Mouse (Mus musculus) heart, postnatal 36 days (tissue): ENCODE measurements around the gene Dab1. TPM values are rescaled to one million over a fixed set of nuclear protein-coding genes. Genes with fewer than 3 reads are reported as not detected.
A peak's percentile ranks its signal among the peaks of the same experiment; 100 is the strongest.

ENCODE experiments used
- DNase-seq, 2 experiments: peaks; one replicate each; pipeline ENCODE4 v3.0.0; 2021 to 2022
- intact Hi-C: fragments of 180-260 bp; cut with DNase I; formaldehyde crosslinking; loops from one replicate; pipeline ENCODE4 v1.15.1; 2025
- total RNA-seq, 2 experiments: library from RNA; stranded (reverse); gene quantifications; 2 replicates each; pipeline ENCODE4 v1.2.3; 2021

Gene Dab1
- total RNA-seq, 2 experiments from 2014 or later = not detected

DNA sequence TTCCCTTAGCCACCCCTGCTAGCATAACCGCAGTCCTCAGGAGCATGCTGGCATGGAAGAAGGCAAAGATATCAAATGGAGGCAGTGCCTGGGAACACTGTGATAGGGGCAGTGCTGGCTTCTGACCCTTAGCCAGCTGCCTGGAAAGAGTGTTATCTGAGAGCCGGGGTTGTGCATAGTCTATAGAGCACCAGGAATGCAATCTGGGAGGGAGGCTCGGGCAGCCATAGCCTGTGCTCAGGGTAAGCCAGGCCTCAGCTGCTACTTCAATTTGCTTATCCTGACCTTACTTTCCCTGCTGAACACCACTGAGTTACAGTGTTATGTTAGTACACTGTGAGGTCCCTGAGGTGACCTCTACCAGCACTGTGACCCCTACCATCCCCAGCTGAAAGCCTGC, 448.6 kb downstream of the Dab1 start:
- intact Hi-C loops = no loop called here
- DNase-seq = peak in 1 of 2 experiments; percentile 6

GRCm38 (mm10) chr4:104071296-104071695, 452.1 kb downstream of the Dab1 start:
- no peak for DNase-seq
- intact Hi-C loops = no loop called here

- DNase-seq = no peak
- intact Hi-C loops = no loop called here
These were observed 454.8 kb downstream of the Dab1 start for GRCm38 (mm10) chr4:104073920-104074459.

DNA sequence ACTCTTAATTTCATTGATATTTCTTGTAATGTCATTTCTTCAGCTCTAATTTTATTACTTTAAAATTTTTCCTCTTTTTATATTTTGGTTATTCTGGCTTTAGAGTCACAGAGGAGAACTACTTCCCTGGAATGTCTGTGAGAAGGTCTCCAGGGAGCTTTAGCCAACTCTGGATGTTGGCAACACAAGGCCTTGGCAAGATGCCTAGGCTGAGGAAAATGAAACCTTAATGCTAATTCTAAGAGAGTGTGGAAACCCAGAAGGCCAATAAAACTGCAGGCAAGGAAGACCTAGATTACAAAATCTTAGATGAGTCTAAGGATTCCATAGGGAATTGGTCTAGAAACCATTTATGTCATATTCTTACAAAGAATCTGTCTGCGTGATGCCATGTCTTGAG, 458.6 kb downstream of the Dab1 start:
- intact Hi-C loops = no loop called here
- DNase-seq = peak; percentile 30 to 51

DNA sequence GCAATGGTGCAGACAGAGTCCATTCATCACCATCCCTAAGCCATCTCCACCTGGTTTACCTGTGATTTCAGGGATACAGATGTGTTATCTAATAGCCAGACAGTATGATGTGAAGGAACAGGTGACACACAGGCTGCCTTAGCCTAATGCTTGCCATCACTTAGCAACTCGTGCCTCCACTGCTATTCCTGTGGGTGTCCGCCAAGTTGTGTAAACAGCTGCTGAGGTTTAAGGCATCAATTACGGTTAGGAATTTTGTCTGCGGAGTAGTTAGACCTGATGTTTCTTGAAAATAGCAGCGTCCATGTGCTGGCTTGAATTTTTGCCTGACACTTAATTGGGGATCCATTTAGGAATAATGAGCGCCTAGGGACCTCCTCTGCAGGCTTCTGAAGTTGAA, 487.1 kb downstream of the Dab1 start:
- DNase-seq = no peak
- intact Hi-C loops = no loop called here

DNA sequence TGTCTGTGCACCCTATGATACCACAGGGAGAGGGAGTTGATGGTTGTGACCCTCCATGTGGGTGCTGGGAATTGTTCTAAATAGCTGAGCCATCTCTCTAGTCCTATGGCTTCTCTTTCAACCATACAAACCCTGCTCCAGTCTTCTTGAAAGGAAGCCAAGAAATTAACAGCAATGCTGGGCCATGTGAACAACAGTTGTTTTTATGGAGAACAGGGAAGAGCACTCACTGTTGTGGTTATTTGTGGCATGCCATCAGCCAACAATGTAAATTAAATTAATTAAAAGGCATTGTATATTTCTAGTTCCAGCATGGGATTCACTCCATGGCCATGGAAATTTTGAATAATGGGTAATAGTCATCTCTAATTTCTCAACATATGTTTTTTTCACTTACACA, 492.5 kb downstream of the Dab1 start:
- DNase-seq = no peak
- intact Hi-C loops = no loop called here

- intact Hi-C loops = no loop called here
- no peak for DNase-seq
These were observed 494.2 kb downstream of the Dab1 start for GRCm38 (mm10) chr4:104113209-104114005.

DNA sequence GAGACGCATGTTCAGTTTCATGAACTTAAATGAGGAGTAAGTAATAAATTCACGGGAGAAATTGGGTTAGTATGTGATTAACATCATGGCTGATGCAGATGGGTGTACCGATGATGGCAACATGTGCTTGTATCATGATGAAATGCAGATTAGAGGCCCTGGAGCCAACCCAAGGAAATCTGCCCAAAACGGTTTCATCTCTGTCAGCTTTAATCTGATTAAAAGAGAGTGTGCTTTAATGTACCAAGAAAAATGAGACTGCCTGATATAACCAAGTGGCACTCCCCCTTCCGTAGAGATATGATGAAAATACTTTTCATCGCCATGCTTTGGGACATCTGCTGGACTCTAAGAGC, 494.8 kb downstream of the Dab1 start:
- intact Hi-C loops = no loop called here

DNA sequence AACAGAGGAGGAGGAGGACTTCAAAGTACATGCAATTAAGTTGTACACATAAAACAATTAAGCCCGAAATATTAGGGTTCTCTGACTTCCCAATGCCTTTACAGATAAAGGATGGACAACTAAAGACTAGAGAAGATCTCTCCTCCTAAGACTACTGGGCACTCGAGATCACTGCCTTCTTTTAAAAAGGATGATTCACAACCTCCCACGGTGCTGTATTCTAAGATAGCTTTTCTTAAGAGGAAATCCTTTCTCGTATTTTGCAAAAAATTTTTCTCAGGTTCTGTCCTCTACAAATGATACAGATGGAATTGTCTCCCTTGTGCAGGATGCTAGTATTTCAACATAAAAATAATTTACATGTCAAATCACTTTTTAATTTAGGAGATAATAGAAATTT, 500.9 kb downstream of the Dab1 start:
- intact Hi-C loops = no loop called here
- DNase-seq = no peak

More for the DNA sequence above, 494.8 kb downstream of the Dab1 start:
- DNase-seq = no peak

DNA sequence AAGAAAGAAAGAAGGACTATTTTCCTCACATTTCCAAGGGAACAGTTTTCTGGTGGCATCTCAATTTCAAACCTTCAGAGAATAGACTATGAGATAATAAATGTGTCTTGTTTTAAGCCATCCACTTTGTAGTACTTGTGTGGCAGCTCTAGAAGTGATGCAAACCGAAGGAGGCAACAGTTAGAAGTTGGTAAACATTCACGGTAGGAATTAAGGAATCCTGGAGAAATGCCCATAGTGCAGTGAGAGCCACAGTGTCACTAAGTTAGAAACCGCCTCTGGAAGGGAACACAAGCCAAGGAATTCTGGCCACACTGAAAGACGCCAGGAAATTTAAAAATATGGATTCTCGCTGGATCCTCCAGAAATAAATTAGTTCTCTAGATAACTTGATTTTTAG, 502.8 kb downstream of the Dab1 start:
- no peak for DNase-seq
- intact Hi-C loops = no loop called here

DNA sequence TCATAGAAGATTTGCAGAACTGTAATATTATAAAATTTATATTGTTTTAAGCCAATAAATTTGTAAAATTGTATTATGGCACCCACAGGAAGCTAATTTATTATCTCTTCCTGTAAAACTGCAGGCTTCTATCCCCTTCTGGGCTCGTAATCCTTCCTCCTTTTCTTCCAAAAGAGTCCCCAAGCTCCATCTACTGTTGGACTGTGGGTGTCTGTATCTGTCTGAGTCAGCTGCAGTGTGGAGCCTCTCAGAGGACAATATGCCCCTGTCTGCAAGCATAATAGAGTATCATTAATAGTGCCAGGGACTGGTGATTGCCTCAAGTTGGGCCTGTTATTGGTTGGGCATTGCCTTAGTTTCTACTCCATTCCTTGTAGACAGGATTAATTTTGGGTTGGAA, 503.2 kb downstream of the Dab1 start:
- no peak for DNase-seq
- intact Hi-C loops = no loop called here

DNA sequence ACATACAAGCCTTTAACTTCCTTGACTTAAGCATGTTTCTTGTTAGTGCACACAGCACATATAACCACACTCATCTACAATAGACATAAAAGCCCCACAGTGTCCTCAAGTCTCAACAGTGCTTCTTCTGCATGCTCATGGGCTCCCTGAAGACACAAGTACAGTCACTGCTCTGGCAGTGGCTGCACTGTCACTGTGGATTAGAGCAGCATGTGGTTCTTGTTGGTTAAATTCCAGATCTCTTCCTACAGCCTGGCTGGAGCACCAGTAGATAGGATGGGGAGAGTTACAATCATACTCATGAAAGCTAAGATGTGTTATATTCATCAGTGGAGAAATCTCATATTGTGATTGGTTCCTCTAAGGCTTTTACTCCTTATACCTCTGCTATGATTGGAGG, 534.5 kb downstream of the Dab1 start:
- intact Hi-C loops = no loop called here
- DNase-seq = no peak

- no peak for DNase-seq
- intact Hi-C loops = no loop called here
These were observed 558.9 kb downstream of the Dab1 start for GRCm38 (mm10) chr4:104178067-104178466.

- intact Hi-C loops = no loop called here
- no peak for DNase-seq
These were observed 567.2 kb downstream of the Dab1 start for GRCm38 (mm10) chr4:104186311-104186710.

GRCm38 (mm10) chr4:104198635-104199034, 579.5 kb downstream of the Dab1 start:
- intact Hi-C loops = no loop called here
- no peak for DNase-seq

GRCm38 (mm10) chr4:104201686-104202085, 582.5 kb downstream of the Dab1 start:
- intact Hi-C loops = no loop called here
- DNase-seq = no peak

GRCm38 (mm10) chr4:104204047-104204446, 584.9 kb downstream of the Dab1 start:
- intact Hi-C loops = no loop called here
- DNase-seq = peak in 1 of 2 experiments; percentile 1

DNA sequence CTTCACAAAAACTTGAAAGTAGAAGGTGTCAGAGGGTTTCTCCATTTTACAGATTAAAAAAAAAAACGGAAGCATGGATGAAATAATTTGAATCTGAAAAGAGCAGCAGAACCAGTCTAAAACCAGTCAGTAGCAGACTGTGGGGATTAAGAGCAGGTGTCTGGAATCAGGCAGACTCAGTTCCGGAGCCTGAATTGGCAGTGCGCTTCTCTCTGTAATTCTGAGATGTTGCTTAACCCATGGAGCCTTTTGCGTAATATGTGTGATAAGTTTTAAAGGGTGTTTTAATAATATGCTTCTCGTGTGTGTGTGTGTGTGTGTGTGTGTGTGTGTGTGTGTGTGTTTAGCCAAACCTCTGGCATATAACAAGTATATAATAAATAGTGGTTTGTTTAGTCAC, 587.5 kb downstream of the Dab1 start:
- intact Hi-C loops = loop anchor here (5.0 kb wide), 1 partner anchor 686 kb away; no protein-coding TSS in a partner anchor
- DNase-seq = no peak

GRCm38 (mm10) chr4:104209081-104209480, 589.9 kb downstream of the Dab1 start:
- intact Hi-C loops = loop anchor here (5.0 kb wide), 1 partner anchor 683 kb away; no protein-coding TSS in a partner anchor

GRCm38 (mm10) chr4:104210796-104211195, 591.6 kb downstream of the Dab1 start:
- no peak for DNase-seq
- intact Hi-C loops = no loop called here

More at GRCm38 (mm10) chr4:104209081-104209480, 589.9 kb downstream of the Dab1 start:
- no peak for DNase-seq

GRCm38 (mm10) chr4:104211531-104212455, 592.6 kb downstream of the Dab1 start:
- no peak for DNase-seq
- intact Hi-C loops = no loop called here
